Mouse (Mus musculus) ES-E14 (cell line): ENCODE data around the gene Chga.

Source experiments
- ZC3H11A ChIP-seq: IDR thresholded peaks from 2 replicates; pipeline ENCODE4 v1.6.1; 2012; ENCODE audit warnings: low read depth, mild to moderate bottlenecking, inconsistent platforms, low read length, borderline replicate concordance
- ZNF384 ChIP-seq: IDR thresholded peaks from 2 replicates; pipeline ENCODE4 v1.6.1; 2012; ENCODE audit warnings: low read depth, low read length, inconsistent platforms

DNA sequence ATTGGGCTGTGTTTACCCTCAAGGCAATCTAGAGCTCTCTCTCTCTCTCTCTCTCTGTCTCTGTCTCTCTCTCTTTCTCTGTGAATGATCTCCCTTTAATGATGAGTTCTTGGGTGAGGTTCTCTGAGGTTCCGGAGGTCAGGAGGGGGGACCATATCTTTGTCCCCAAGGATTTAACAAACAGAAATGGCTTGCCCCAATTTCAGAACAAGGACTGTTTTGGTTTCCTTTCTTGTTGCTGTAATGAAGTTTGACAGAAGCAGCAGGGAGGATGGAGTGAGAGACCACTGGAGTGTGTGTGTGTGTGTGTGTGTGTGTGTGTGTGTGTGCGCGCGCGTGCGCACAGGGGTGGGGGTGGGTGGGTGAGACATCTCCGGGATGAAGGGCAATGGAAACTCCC, 13.6 kb upstream of the Chga start:
- no peak for TF ChIP-seq ZC3H11A
- no peak for TF ChIP-seq ZNF384
